Mouse (Mus musculus) heart, postnatal 25 days (tissue): ENCODE measurements around the gene Slc38a2. TPM values are rescaled to one million over a fixed set of nuclear protein-coding genes. Genes with fewer than 3 reads are reported as not detected.
A peak's percentile ranks its signal among the peaks of the same experiment; 100 is the strongest.

Experiments used
- DNase-seq: peaks from one replicate; pipeline ENCODE4 v3.0.0; 2022; ENCODE audit warnings: low spot score
- intact Hi-C: fragments of 180-260 bp; cut with DNase I; formaldehyde crosslinking; loops from one replicate; pipeline ENCODE4 v1.15.1; 2025
- total RNA-seq, 2 experiments: library from RNA; stranded (reverse); gene quantifications; 2 replicates each; pipeline ENCODE4 v1.2.3; 2021

The Slc38a2 gene
- total RNA-seq = 100 to 1,000 TPM; 230 to 253 TPM

- intact Hi-C loops = loop anchor here (2.0 to 5.0 kb wide), 3 partner anchors 49 to 235 kb away; no protein-coding TSS in a partner anchor
These were observed at the start of gene Slc38a2 for GRCm38 (mm10) chr15:96699521-96700511. Gene Slc38a2, minus strand, starts transcription at chr15:96699730.

GRCm38 (mm10) chr15:96749101-96749500, 49.6 kb upstream of the Slc38a2 start:
- no peak for DNase-seq
- intact Hi-C loops = loop anchor here (2.0 kb wide), 1 partner anchor 50 kb away; the partner anchor contains the start of gene Slc38a2

More at GRCm38 (mm10) chr15:96699521-96700511, at the start of gene Slc38a2:
- peak; percentile 84 for DNase-seq

GRCm38 (mm10) chr15:96747551-96747950, 48.0 kb upstream of the Slc38a2 start:
- no peak for DNase-seq
- intact Hi-C loops = no loop called here

- no peak for DNase-seq
- intact Hi-C loops = no loop called here
These were observed 47.5 kb upstream of the Slc38a2 start for GRCm38 (mm10) chr15:96746986-96747385.

- intact Hi-C loops = no loop called here
- DNase-seq = no peak
These were observed 45.8 kb upstream of the Slc38a2 start for GRCm38 (mm10) chr15:96745299-96745698.

GRCm38 (mm10) chr15:96744882-96745296, 45.4 kb upstream of the Slc38a2 start:
- DNase-seq = no peak
- intact Hi-C loops = no loop called here

GRCm38 (mm10) chr15:96744153-96744881, 44.8 kb upstream of the Slc38a2 start:
- DNase-seq = peak; percentile 31
- intact Hi-C loops = no loop called here

GRCm38 (mm10) chr15:96743257-96743656, 43.7 kb upstream of the Slc38a2 start:
- intact Hi-C loops = no loop called here
- no peak for DNase-seq

- no peak for DNase-seq
- intact Hi-C loops = no loop called here
These were observed 43.2 kb upstream of the Slc38a2 start for GRCm38 (mm10) chr15:96742591-96743241.

- DNase-seq = no peak
- intact Hi-C loops = no loop called here
These were observed 41.5 kb upstream of the Slc38a2 start for GRCm38 (mm10) chr15:96740865-96741561.

GRCm38 (mm10) chr15:96740091-96740490, 40.6 kb upstream of the Slc38a2 start:
- intact Hi-C loops = no loop called here
- DNase-seq = no peak

GRCm38 (mm10) chr15:96736663-96737385, 37.3 kb upstream of the Slc38a2 start:
- intact Hi-C loops = no loop called here
- DNase-seq = no peak

GRCm38 (mm10) chr15:96735562-96736160, 36.1 kb upstream of the Slc38a2 start:
- no peak for DNase-seq
- intact Hi-C loops = no loop called here

- intact Hi-C loops = no loop called here
- DNase-seq = no peak
These were observed 34.9 kb upstream of the Slc38a2 start for GRCm38 (mm10) chr15:96734423-96734822.

GRCm38 (mm10) chr15:96730416-96730815, 30.9 kb upstream of the Slc38a2 start:
- intact Hi-C loops = no loop called here

GRCm38 (mm10) chr15:96729785-96730184, 30.3 kb upstream of the Slc38a2 start:
- no peak for DNase-seq

More at GRCm38 (mm10) chr15:96730416-96730815, 30.9 kb upstream of the Slc38a2 start:
- DNase-seq = no peak

GRCm38 (mm10) chr15:96728993-96729392, 29.5 kb upstream of the Slc38a2 start:
- no peak for DNase-seq
- intact Hi-C loops = no loop called here

More at GRCm38 (mm10) chr15:96729785-96730184, 30.3 kb upstream of the Slc38a2 start:
- intact Hi-C loops = no loop called here

GRCm38 (mm10) chr15:96728346-96728745, 28.8 kb upstream of the Slc38a2 start:
- no peak for DNase-seq
- intact Hi-C loops = no loop called here
